Mouse (Mus musculus): ENCODE data around the gene Map3k13. TPM values are rescaled to one million over a fixed set of nuclear protein-coding genes. Genes with fewer than 3 reads are reported as not detected.

Gene Map3k13
- polyA plus RNA-seq, 1 experiment from 2014 or later = 8.7 TPM

DNA sequence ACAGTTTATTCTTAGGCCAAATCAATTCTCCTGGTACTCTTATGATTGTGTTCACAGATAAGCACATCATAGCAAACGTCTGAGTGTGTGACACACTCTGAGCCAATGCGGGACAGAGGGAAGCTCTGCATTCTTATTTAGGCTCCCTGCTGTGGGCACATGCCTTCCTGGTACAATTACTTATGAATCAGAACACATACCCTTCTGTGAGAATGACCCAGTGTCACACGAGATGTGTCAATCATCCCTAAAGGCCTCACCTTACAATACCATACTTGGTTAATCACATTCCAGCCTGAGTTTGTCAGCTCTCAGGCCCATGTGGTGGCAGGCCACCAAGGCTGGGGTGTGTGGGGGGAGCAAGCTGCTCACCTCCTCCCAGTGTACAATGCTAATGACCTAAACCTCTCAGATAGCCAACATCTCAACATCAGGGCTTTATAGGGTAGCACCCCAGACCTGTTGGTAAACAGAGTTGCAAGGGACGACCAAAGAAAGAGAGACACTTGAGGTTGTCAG, 63.0 kb downstream of the Map3k13 start:
- Histone ChIP-seq H3K9ac (no peak overlapping the region), H3K9me3 (no peaks in the 10 kb centered on the region), H3K27me3 (no peaks in the 10 kb centered on the region), H3K4me2 (no peak overlapping the region), H3K36me3 (no peaks in the 10 kb centered on the region), H3K4me1 (replicated peaks) (peaks cover 78% of the 10 kb centered on the region), H3K27ac (replicated peaks) (no peak overlapping the region), H3K4me3 (no peak overlapping the region)
- no peak for ATAC-seq (ENCODE audit: low read depth)
- 37% methylated on average over 4 of the region's 4 CpGs for WGBS

DNA sequence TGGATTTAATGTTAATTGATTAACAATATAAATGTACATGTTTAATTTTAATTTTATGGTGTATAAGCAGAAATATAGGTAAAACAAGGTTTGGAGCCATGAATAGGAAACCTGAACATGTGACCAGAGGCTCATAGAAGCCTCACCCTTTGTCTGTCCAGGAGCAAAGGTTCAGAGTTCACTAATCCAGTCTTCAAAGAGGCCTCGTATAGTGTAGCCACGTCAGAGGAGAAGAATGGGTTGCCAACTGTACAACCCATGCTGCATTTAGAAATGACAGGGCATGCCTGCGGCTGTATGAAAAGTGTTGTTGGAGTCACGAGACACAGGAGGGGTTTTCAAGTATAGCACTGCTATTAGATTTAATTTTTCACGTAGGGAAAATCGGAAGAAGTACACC, 64.0 kb downstream of the Map3k13 start:
- ATAC-seq (ENCODE audit: low read depth) = no peak
- Histone ChIP-seq H3K27ac (replicated peaks) (peak overlapping the region; percentile 70; the same call in 1 of the 2 replicates), H3K4me2 (no peak overlapping the region), H3K9ac (peak overlapping the region; percentile 13; the same call in 1 of the 2 replicates), H3K9me3 (no peaks in the 10 kb centered on the region), H3K4me1 (replicated peaks) (peaks cover 69% of the 10 kb centered on the region), H3K27me3 (no peaks in the 10 kb centered on the region), H3K36me3 (no peaks in the 10 kb centered on the region), H3K4me3 (no peak overlapping the region)
- WGBS = 59% methylated on average over 6 of the region's 6 CpGs

GRCm38 (mm10) chr16:21858882-21859281, 64.7 kb downstream of the Map3k13 start:
- Histone ChIP-seq H3K4me3 (no peak overlapping the region), H3K27me3 (no peaks in the 10 kb centered on the region), H3K27ac (replicated peaks) (peak overlapping the region; percentile 70), H3K9ac (peak overlapping the region; percentile 13; the same call in 1 of the 2 replicates), H3K9me3 (no peaks in the 10 kb centered on the region), H3K4me2 (no peak overlapping the region), H3K36me3 (no peaks in the 10 kb centered on the region), H3K4me1 (replicated peaks) (peaks cover 61% of the 10 kb centered on the region)
- 25% methylated on average over 8 of the region's 8 CpGs for WGBS
- ATAC-seq (ENCODE audit: low read depth) = 0 out of 2 replicates have a peak, but pooled peaks have one; percentile 50

GRCm38 (mm10) chr16:21862448-21862847, 68.3 kb downstream of the Map3k13 start:
- H3K4me2 ChIP-seq = no peak overlapping the region
- no peak overlapping the region for H3K27ac ChIP-seq (replicated peaks)
- H3K9me3 ChIP-seq = no peaks in the 10 kb centered on the region
- WGBS = 87% methylated on average over 3 of the region's 3 CpGs
- ATAC-seq (ENCODE audit: low read depth) = no peak
- H3K4me3 ChIP-seq = no peak overlapping the region
- no peak overlapping the region for H3K9ac ChIP-seq
- peaks cover 59% of the 10 kb centered on the region for H3K4me1 ChIP-seq (replicated peaks)
- H3K36me3 ChIP-seq = no peaks in the 10 kb centered on the region
- H3K27me3 ChIP-seq = no peaks in the 10 kb centered on the region

GRCm38 (mm10) chr16:21865250-21865982, 71.3 kb downstream of the Map3k13 start:
- no peaks in the 10 kb centered on the region for H3K27me3 ChIP-seq
- no peaks in the 10 kb centered on the region for H3K36me3 ChIP-seq
- no peak overlapping the region for H3K4me3 ChIP-seq
- peak overlapping the region; percentile 87 for H3K27ac ChIP-seq (replicated peaks)
- 11% methylated on average over 7 of the region's 7 CpGs for WGBS
- H3K4me2 ChIP-seq = peak overlapping the region; percentile 38
- ATAC-seq (ENCODE audit: low read depth) = no peak
- H3K4me1 ChIP-seq (replicated peaks) = peaks cover 62% of the 10 kb centered on the region
- H3K9ac ChIP-seq = peak overlapping the region; percentile 17; the same call in 1 of the 2 replicates
- H3K9me3 ChIP-seq = no peaks in the 10 kb centered on the region

GRCm38 (mm10) chr16:21865983-21866575, 71.9 kb downstream of the Map3k13 start:
- no peaks in the 10 kb centered on the region for H3K9me3 ChIP-seq
- H3K27me3 ChIP-seq = no peaks in the 10 kb centered on the region
- peak overlapping the region; percentile 38 for H3K4me2 ChIP-seq
- H3K27ac ChIP-seq (replicated peaks) = peak overlapping the region; percentile 87
- H3K4me1 ChIP-seq (replicated peaks) = peaks cover 68% of the 10 kb centered on the region
- peak; percentile 44 for ATAC-seq (ENCODE audit: low read depth)
- peak overlapping the region; percentile 17; the same call in 1 of the 2 replicates for H3K9ac ChIP-seq
- 23% methylated on average over 11 of the region's 11 CpGs for WGBS
- H3K36me3 ChIP-seq = no peaks in the 10 kb centered on the region
- H3K4me3 ChIP-seq = no peak overlapping the region

DNA sequence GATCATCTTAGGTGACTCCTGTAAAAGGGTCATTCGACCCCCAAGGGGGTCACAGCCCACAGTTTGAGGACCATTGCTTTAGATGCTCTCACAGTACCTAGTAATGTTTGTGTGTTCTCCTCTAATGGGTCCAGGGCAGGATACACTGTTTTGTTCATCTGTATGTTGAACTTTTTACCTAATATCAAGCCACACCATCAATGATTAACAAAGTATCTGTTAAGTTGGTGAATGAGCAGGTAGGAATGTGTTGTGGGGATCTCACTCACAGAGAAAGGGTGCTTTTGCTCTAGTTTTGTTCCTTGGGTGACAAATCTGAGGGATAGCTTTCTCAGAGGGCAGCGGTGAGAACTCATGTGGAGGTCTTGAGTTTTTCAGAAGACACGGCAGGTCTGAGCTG, 73.6 kb downstream of the Map3k13 start:
- Histone ChIP-seq H3K27ac (replicated peaks) (peak overlapping the region; percentile 87), H3K4me2 (no peak overlapping the region), H3K4me3 (no peak overlapping the region), H3K27me3 (no peaks in the 10 kb centered on the region), H3K36me3 (no peaks in the 10 kb centered on the region), H3K9ac (no peak overlapping the region), H3K9me3 (no peaks in the 10 kb centered on the region), H3K4me1 (replicated peaks) (peaks cover 73% of the 10 kb centered on the region)
- 75% methylated on average over 3 of the region's 3 CpGs for WGBS
- no peak for ATAC-seq (ENCODE audit: low read depth)

GRCm38 (mm10) chr16:21868651-21869050, 74.5 kb downstream of the Map3k13 start:
- 21% methylated on average over 6 of the region's 6 CpGs for WGBS
- Histone ChIP-seq H3K4me3 (no peak overlapping the region), H3K27me3 (no peaks in the 10 kb centered on the region), H3K27ac (replicated peaks) (peak overlapping the region; percentile 87), H3K9ac (no peak overlapping the region), H3K9me3 (no peaks in the 10 kb centered on the region), H3K36me3 (no peaks in the 10 kb centered on the region), H3K4me2 (no peak overlapping the region), H3K4me1 (replicated peaks) (peaks cover 73% of the 10 kb centered on the region)
- ATAC-seq (ENCODE audit: low read depth) = peak; percentile 25; the same call in 1 of the 2 replicates

DNA sequence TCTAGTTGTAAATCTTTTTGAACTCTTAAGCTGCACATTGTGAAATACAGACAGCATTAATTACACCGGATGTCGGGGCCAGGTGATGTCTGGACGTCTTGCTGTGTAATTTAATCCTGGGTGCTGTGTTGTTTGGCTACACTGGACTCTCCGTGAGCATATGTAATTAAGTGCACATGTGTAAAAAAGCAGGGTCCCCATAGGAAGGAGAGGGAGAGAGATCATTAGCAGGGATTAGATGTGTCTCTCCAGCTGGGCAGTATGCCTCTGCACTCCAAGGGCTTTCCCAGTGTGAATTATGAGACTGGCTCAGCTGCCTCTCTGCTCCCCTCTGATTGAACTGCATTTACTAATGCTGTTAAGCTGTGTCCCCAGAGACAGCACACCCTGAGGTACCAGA, 75.7 kb downstream of the Map3k13 start:
- ATAC-seq (ENCODE audit: low read depth) = peak; percentile 81
- no peaks in the 10 kb centered on the region for H3K9me3 ChIP-seq
- H3K27me3 ChIP-seq = no peaks in the 10 kb centered on the region
- no peak overlapping the region for H3K4me3 ChIP-seq
- no peak overlapping the region for H3K9ac ChIP-seq
- no peaks in the 10 kb centered on the region for H3K36me3 ChIP-seq
- no peak overlapping the region for H3K4me2 ChIP-seq
- 11% methylated on average over 4 of the region's 4 CpGs for WGBS
- H3K4me1 ChIP-seq (replicated peaks) = peaks cover 65% of the 10 kb centered on the region
- H3K27ac ChIP-seq (replicated peaks) = peak overlapping the region; percentile 55

- Histone ChIP-seq H3K36me3 (no peaks in the 10 kb centered on the region), H3K27me3 (no peaks in the 10 kb centered on the region), H3K27ac (replicated peaks) (peak overlapping the region; percentile 62), H3K4me3 (no peak overlapping the region), H3K4me2 (no peak overlapping the region), H3K9ac (no peak overlapping the region), H3K9me3 (no peaks in the 10 kb centered on the region), H3K4me1 (replicated peaks) (peaks cover 59% of the 10 kb centered on the region)
- 65% methylated on average over 3 of the region's 3 CpGs for WGBS
- no peak for ATAC-seq (ENCODE audit: low read depth)
These were observed 83.6 kb downstream of the Map3k13 start for GRCm38 (mm10) chr16:21877735-21878134.

DNA sequence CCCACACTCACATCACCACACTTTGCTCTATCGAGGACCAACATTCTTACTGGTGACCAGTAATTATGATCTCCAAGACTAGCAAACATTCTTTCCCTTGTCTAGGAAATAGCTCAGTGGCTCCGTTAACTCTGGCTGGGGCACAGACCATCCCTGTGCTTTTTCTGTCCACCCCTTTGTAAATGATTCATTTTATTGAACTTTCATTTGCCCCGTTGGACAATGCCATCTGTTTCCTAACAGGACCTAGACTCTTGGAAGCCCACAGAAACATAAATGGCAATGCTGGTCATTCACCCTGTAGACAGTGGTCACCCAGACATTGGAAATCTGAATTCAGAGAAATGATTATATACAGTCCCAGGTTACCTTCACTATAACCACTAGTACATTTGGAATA, 84.7 kb downstream of the Map3k13 start:
- peak overlapping the region; percentile 79 for H3K27ac ChIP-seq (replicated peaks)
- no peak for ATAC-seq (ENCODE audit: low read depth)
- H3K4me1 ChIP-seq (replicated peaks) = peaks cover 62% of the 10 kb centered on the region
- 72% methylated on average over 3 of the region's 3 CpGs for WGBS
- no peaks in the 10 kb centered on the region for H3K9me3 ChIP-seq
- no peak overlapping the region for H3K4me2 ChIP-seq
- H3K36me3 ChIP-seq = no peaks in the 10 kb centered on the region
- H3K9ac ChIP-seq = no peak overlapping the region
- no peak overlapping the region for H3K4me3 ChIP-seq
- no peaks in the 10 kb centered on the region for H3K27me3 ChIP-seq

GRCm38 (mm10) chr16:21881181-21881580, 87.0 kb downstream of the Map3k13 start:
- Histone ChIP-seq H3K9me3 (no peaks in the 10 kb centered on the region), H3K9ac (peak overlapping the region; percentile 6; the same call in 1 of the 2 replicates), H3K27ac (replicated peaks) (peak overlapping the region; percentile 93), H3K27me3 (no peaks in the 10 kb centered on the region), H3K4me1 (replicated peaks) (peaks cover 60% of the 10 kb centered on the region), H3K4me3 (no peak overlapping the region), H3K4me2 (peak overlapping the region; percentile 22; the same call in 1 of the 2 replicates), H3K36me3 (no peaks in the 10 kb centered on the region)
- ATAC-seq (ENCODE audit: low read depth) = peak; percentile 80
- WGBS = 18% methylated on average over 6 of the region's 6 CpGs

Measured in neural tube, embryonic 13.5 days (tissue).